Mouse (Mus musculus) frontal cortex, postnatal 10 days (tissue): ENCODE data around the gene Xrn1.
A peak's percentile ranks its signal among the peaks of the same experiment; 100 is the strongest.
"Not testable (repeated sequence)": the region's sequence is repeated elsewhere in the genome, so short reads cannot be mapped to it uniquely, and the experiment has no call there.

Experiments used
- DNase-seq, 2 experiments: peaks; one replicate each; pipeline ENCODE4 v3.0.0; 2022; ENCODE audit warnings: low spot score in 2 of 2, mixed read lengths in 1 of 2

The Xrn1 gene

GRCm38 (mm10) chr9:95954585-95955461 is at the start of gene Xrn1:
Gene Xrn1, plus strand, starts transcription at chr9:95954760.
- peak; percentile 82 to 86 for DNase-seq

DNA sequence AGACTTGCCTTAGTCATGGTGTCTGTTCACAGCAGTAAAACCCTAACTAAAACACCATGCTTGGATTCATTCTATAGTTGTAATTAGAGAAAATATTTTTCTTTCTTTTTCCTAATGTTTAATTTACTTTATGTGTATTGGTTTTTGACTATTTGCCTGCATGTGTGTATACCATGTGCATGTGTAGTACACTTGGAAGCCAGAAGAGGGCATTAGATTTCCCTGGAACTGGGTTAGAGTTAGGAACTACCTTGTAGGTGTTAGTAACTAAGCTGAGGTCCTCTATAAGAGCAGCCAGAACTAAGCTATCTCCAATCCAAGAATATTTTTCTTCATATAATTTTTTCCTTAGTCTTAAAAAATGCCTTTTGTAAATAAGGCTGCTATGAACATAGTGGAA is 21.7 kb upstream of the Xrn1 start:
- DNase-seq: no peak

DNA sequence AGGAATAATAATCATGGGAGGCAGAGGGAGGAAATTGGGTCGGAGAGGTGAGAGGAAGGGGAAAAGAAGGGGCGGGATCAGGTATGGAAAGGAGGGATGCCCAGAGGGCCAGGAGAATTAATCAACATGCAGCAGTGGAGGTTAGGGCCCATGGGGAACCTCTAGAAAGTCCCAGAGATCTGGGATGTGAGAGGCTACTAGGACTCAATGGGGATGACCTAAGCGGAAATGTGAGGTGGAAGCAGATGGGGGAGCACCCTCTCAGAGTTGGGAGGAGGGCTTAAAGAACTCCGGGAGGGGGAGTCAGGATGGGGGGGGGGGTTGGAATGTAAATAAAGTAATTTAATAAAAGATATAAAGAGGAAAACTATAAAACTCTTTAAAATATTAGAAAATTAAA is 902 bp upstream of the Xrn1 start:
- no peak for DNase-seq

DNA sequence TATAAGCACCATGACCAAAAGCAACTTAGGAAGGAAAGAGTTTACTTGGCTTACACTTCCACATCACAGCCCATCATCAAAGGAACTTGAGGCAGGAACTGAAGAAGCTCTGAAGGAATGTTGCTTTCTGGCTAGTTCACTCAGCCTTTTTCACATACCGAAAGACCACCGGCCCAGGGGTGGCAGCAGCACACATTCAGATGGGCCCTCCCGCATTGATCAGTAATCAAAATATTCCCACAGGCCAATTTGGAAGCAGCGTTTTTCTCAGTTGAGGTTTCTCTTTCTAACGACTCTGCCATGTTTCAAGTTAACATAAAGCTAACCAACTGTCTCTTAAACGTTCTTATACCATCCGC is 355 bp upstream of the Xrn1 start:
- peak; percentile 26 to 32 for DNase-seq

DNA sequence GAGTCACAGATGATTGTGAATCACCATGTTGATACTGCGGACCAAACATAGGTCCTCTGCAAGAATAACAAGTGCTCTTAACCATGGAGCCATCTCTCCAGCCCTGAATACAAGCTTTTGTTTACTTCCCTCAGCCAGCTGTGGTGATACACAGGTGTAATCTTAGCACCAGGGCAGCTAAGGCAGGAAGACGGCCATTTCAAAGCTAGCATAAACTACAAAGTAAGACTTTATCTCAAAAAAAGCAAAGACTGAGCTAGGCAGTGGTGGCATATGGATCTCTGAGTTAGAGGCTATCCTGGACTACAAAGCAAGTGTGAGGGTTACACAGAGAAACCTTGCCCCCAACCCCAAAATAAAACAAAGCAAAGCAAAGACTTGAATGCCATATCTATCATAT is 3.1 kb downstream of the Xrn1 start:
- no peak for DNase-seq

DNA sequence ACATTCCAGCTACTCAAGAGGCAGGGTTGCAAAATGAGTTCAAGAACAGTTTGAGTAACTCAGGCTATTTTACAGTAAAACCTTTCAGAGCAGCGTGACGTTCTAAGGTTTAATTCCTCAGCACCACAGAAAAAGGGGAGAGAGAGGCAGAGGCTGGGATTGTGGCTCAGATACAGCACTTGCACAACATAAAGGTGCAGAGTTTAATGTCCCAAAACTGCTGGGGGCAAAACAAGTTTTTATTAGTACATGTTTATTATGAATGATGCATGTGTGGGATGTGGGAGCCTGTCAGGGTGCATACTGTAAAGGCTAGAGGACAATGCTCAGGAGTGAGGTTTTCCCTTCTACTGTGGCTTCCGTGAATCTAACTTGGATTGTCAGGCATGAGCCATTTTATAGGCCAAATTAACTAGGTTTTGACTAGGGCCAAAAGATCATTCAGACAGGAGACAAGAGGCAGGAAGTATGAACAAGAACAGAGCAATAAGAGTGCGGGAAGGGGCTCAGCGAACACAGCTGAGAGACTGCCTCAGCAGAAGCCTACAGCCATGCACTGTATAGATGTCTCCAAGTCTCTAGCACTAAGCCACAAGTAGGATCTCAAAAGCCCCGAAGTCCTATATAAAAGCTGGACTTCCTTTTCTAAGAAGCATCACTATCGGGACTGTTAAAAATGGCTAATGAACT is 3.6 kb downstream of the Xrn1 start:
- no peak for DNase-seq

GRCm38 (mm10) chr9:95958731-95959105 is 4.2 kb downstream of the Xrn1 start:
- DNase-seq: not testable (repeated sequence)

DNA sequence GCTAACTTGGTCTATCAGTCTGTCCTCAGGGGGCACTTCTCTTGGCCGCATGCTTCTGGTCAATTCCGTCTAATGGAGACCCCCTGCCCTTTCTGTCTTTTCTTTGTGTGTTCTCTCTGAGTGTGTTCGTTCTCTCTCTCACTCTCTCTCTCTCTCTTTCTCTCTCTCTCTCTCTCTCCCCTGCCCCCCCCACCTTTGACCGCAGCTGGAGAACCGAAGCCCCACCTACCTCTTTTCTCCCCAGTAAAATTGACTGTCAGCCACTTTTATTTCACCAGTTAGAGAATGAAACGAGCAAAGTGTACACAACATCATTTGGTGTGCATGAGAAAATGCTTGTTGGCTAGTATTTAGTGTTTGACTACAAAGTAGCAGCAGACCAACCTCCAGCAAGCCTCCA is 4.7 kb downstream of the Xrn1 start:
- no peak for DNase-seq

GRCm38 (mm10) chr9:95959732-95960428 is 5.3 kb downstream of the Xrn1 start:
- DNase-seq: no peak

DNA sequence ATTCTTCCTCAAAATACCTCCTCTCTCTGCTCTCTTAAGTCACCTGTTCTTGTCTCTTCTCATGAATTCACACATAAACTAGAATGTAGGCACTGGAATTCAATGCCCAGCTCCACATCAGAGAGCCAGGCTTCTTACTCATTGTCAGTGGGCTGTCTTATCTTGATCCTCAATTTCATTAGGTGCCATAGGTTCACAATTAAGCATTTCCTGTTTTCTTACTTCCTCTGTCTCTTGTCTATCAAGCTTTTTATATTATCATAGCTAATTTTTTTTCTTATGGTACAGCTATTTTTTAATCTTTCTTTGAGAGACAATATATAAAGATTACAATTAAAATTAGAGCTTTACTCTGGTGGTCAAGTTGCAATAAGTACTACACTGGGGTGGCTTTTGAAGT is 6.5 kb downstream of the Xrn1 start:
- no peak for DNase-seq

- DNase-seq: no peak
These were observed 9.5 kb downstream of the Xrn1 start for GRCm38 (mm10) chr9:95964037-95964436.

DNA sequence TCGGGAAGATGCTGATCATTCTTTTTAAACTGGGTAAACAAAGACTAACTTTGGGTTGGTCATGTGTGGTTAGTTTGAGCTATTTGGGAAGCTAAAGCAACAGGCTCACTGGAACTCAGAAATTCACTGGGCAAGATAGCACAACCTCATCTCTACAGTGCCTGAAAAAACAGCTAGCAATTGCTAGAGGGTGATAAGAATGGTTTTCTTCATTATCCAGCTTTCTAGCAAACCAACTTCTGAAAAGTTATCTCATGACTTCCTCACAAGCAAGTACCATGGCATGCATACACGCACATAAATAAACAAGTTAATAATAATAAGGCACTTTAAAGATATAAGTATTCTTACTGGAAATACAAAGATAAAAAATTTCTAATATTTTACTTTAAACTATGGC is 23.7 kb downstream of the Xrn1 start:
- DNase-seq: no peak

- no peak for DNase-seq
These were observed 25.3 kb downstream of the Xrn1 start for GRCm38 (mm10) chr9:95979896-95980295.

GRCm38 (mm10) chr9:95992255-95992654 is 37.7 kb downstream of the Xrn1 start:
- no peak for DNase-seq

DNA sequence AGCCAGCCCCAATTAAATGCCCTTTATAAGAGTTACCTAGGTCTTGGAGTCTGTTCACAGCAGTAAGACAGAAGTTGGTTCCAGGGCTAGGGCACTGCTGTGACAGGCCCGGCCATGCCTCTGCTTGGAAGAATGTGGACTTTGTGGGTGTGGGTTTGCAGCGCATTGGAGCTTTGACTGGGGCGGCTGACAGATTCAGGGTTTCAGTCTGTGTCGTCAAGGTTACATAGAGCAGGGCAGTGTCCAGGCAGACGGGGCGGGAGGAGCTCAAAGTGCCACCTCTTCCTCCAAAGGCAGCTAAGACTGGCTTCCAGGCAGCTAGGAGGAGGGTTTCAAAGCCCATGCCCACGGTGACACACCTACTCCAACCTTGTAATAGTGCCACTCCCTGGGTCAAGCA is 49.9 kb downstream of the Xrn1 start:
- no peak for DNase-seq

GRCm38 (mm10) chr9:96010664-96011063 is 56.1 kb downstream of the Xrn1 start:
- no peak for DNase-seq

GRCm38 (mm10) chr9:96023921-96024320 is 69.4 kb downstream of the Xrn1 start:
- DNase-seq: no peak

DNA sequence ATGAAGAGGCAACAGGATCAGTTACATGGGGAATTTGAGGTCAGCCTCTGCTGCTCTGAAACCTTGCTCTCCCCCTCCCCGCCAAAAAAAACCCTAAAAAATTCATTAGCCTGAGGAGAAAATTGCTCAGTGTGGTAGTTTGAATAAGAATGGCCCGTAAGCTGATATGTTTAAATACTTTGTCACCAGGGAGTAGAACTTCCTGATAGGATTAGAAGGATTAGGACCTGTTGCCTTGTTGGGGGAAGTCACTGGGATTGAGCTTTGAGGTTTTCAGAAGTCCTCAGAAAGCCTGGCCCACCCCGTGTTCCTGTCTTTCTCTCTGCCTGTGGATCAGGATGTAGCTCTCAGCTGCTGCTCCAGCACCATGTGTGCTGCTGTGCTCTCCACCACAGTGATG is 73.4 kb downstream of the Xrn1 start:
- no peak for DNase-seq

GRCm38 (mm10) chr9:96028818-96029217 is 74.3 kb downstream of the Xrn1 start:
- no peak for DNase-seq

GRCm38 (mm10) chr9:96029886-96030285 is 75.3 kb downstream of the Xrn1 start:
- no peak for DNase-seq

- no peak for DNase-seq
These were observed 81.0 kb downstream of the Xrn1 start for GRCm38 (mm10) chr9:96035371-96036086.

DNA sequence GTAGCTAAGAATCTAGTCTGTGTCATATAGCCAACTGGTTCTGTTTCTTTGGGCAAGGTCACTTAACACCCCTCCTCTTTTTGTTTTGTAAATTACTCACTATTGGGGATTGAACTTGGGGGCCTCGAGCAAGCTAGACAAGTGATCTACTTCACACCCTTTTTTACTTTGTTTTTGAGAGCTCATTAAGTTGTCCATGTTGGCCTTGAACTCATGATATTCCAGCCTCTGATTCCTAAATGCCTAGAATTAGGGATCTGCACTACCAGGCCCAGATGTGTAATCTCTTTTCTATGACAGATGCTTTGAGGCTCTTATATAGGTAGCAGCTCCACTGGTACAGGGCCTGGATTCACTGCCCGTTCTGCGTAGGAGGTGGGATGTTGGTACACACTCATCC is 89.7 kb downstream of the Xrn1 start:
- DNase-seq: no peak
